Mouse (Mus musculus) hindbrain, embryonic 15.5 days (tissue): ENCODE data around the gene Tacc3. TPM values are rescaled to one million over a fixed set of nuclear protein-coding genes. Genes with fewer than 3 reads are reported as not detected.

ENCODE experiments used
- ATAC-seq: fragments of 200-750 bp; cut with Nextera tagmentation; 2 replicates; pipeline ENCODE4 v1.8.0; 2017; ENCODE audit warnings: low read depth, moderate number of reproducible peaks, moderate TSS enrichment; ENCODE audit not compliant: low FRiP score
- H3K27ac ChIP-seq: fragments of 300-500 bp; sonication (generic); replicated peaks from 2 replicates; pipeline ENCODE4 v1.5.1; 2015; ENCODE audit warnings: mild to moderate bottlenecking, inconsistent platforms
- H3K27me3 ChIP-seq: fragments of 300-500 bp; sonication (generic); 2 replicates; pipeline ENCODE4 v1.6.1; 2015; ENCODE audit warnings: control low read depth, inconsistent platforms
- H3K36me3 ChIP-seq: fragments of 300-500 bp; sonication (generic); 2 replicates; pipeline ENCODE4 v1.6.1; 2015; ENCODE audit warnings: control low read depth, inconsistent platforms
- H3K4me1 ChIP-seq: fragments of 300-500 bp; sonication (generic); replicated peaks from 2 replicates; pipeline ENCODE4 v1.6.1; 2015; ENCODE audit warnings: control low read depth, inconsistent platforms
- H3K4me2 ChIP-seq: fragments of 300-500 bp; sonication (generic); 2 replicates; pipeline ENCODE4 v1.6.1; 2015; ENCODE audit warnings: moderate library complexity, mild to moderate bottlenecking, inconsistent platforms
- H3K4me3 ChIP-seq: fragments of 300-500 bp; sonication (generic); 2 replicates; pipeline ENCODE4 v1.5.1; 2015; ENCODE audit warnings: mild to moderate bottlenecking, inconsistent platforms
- H3K9ac ChIP-seq: fragments of 300-500 bp; sonication (generic); 2 replicates; pipeline ENCODE4 v1.6.1; 2015; ENCODE audit warnings: inconsistent platforms
- H3K9me3 ChIP-seq: fragments of 300-500 bp; sonication (generic); 2 replicates; pipeline ENCODE4 v1.6.1; 2016; ENCODE audit warnings: control low read depth, inconsistent platforms
- WGBS: fragments of 180-500 bp; shearing (Covaris S2); methylation state at CpG from one replicate; pipeline ENCODE4 v1.1.7; 2015; 5-methylcytosine and 5-hydroxymethylcytosine counted together
- polyA plus RNA-seq: library from polyadenylated mRNA; unstranded; fragments of >200 nt; fragmentation: Nextera tagmentation; extraction: Ambion mirVana; gene quantifications from 2 replicates; pipeline ENCODE4 v1.2.1, GENCODE M21; 2015

Tacc3 gene
- 40.9 and 48.9 TPM in 2 replicates for polyA plus RNA-seq

DNA sequence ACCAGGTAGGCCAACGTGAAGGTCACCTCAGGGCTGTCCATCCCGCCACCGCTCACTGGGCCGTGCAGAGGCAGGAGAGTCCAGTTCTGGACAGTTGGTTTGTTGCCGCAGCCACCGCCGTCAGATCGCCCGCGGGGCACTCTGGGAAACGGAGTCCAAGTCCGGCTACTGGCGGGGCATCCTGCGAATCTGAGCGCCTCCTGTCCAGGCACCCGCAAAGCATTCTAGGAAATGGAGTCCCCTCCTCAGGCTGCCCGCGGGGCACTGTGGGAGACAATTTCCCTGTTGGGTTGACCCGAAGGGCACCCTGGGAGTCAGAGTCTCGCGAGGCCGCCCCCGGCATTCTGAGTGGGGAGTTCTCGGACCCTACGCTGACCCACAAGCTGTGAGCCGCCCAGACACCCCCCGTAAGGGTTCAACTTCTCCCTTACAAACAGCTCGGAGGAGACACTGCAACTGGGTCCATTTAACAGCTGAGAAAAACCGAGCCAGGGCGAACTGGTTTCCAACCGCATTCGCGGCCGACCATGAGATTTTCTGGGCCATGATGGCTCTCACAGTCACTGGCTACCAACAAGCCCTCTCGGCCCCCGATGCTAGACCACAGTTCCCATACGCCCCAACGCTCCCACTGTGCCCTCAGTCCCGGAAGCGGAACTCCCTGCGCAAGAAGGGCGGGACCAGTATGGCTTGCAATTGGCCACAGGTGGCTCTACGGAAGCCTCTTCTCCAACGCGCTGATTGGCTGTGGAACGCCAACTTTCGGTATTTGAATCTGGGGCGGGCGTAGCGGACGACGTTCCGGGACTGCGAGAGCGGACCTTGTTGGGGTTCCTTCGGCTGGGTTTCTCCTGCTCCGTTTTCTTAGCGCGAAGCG, at the start of gene Tacc3, which contains the start of gene Tmem129:
TSS of gene Tacc3 (plus strand) at position 342 of the 877 bp plus-strand sequence.
TSS of gene Tmem129 (minus strand) at position 630 of the 877 bp plus-strand sequence.
- no peaks in the 10 kb centered on the region for H3K9me3 ChIP-seq
- peak within 1 kb of the TSS; percentile 86 for H3K4me2 ChIP-seq
- peak; percentile 97 for ATAC-seq
- under 1% methylated on average over 60 of the region's 60 CpGs for WGBS
- H3K27ac ChIP-seq = peak within 1 kb of the TSS; percentile 98
- H3K4me3 ChIP-seq = peak within 1 kb of the TSS; percentile 75
- H3K4me1 ChIP-seq = peaks cover 32% of the 10 kb centered on the region
- no peaks in the 10 kb centered on the region for H3K27me3 ChIP-seq
- H3K36me3 ChIP-seq = 0 out of 2 replicates have a peak, but pooled peaks cover 5% of the 10 kb centered on the region
- H3K9ac ChIP-seq = peak within 1 kb of the TSS; percentile 75

DNA sequence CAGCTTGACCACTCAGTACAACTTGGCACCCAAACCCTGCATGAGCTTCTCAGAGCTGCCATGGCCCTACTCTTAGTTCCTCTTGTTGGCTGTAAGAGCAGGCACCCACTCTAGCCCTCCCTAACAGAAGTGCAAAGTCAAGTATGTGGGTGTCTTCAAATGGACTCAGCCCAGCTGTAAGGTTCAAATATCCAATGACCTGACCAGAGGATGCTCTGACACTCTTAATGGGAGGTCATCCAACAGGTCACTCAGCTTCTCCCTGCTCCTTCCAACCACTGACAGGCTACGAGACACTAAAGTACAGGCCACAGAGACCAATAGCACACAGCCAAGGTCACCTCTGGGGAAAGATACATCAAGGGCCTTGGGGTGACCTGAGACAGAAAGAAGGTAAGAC, 48.7 kb upstream of the Tacc3 start:
- Histone ChIP-seq H3K4me1 (no peaks in the 10 kb centered on the region), H3K27me3 (no peaks in the 10 kb centered on the region), H3K27ac (no peak overlapping the region), H3K9ac (no peak overlapping the region), H3K36me3 (peaks cover 20% of the 10 kb centered on the region), H3K4me2 (no peak overlapping the region), H3K4me3 (no peak overlapping the region), H3K9me3 (no peaks in the 10 kb centered on the region)
- 88% methylated on average over 1 of the region's 1 CpGs for WGBS
- ATAC-seq = no peak

DNA sequence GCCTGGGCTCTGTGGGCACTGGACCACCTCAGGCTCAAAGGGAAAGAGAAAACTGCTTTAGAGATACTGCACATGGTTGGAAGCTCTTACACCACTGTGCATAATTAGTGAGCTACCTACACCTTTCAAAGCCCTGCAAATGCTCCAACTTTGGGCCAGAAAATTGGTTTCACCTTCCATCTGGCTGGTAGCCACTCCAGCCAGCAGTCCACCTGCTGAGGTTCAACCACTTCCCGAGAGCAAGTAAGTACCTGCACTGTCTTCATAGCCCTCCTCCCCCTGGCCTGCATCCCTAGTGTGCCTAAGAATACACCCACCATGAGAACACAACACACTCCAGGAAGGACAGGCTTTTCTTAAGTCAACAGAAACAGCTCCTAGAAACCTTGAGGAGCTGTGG, 46.1 kb upstream of the Tacc3 start:
- no peak overlapping the region for H3K4me3 ChIP-seq
- H3K9ac ChIP-seq = no peak overlapping the region
- no peaks in the 10 kb centered on the region for H3K9me3 ChIP-seq
- H3K36me3 ChIP-seq = peaks cover 23% of the 10 kb centered on the region
- no peak overlapping the region for H3K27ac ChIP-seq
- no peaks in the 10 kb centered on the region for H3K4me1 ChIP-seq
- whole genome bisulfite sequencing = 96% methylated on average over 1 of the region's 1 CpGs
- no peak for ATAC-seq
- no peak overlapping the region for H3K4me2 ChIP-seq
- no peaks in the 10 kb centered on the region for H3K27me3 ChIP-seq

DNA sequence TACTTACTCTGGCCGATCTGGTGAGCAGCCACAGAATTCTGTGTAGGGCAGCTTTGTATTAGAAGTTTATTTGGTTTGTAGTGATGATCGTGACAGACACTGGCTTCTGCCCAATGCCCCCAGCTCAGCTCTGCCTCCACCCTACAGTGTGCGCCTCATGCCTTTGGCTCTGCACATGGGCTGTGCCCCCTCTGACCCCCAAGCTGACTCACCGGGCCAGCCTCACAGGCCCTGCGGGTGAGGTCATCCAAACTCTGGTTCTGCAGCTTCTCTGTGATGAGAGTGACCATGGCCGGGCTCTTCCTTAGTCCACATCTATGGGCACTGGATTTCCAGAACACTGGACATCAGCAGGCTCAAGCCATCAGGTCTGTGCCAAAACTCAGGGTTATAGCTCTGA, 43.5 kb upstream of the Tacc3 start:
- no peak overlapping the region for H3K4me3 ChIP-seq
- no peaks in the 10 kb centered on the region for H3K4me1 ChIP-seq
- no peak for ATAC-seq
- no peaks in the 10 kb centered on the region for H3K27me3 ChIP-seq
- H3K27ac ChIP-seq = no peak overlapping the region
- no peaks in the 10 kb centered on the region for H3K9me3 ChIP-seq
- 91% methylated on average over 6 of the region's 6 CpGs for WGBS
- no peak overlapping the region for H3K4me2 ChIP-seq
- no peak overlapping the region for H3K9ac ChIP-seq
- H3K36me3 ChIP-seq = peaks cover 13% of the 10 kb centered on the region

DNA sequence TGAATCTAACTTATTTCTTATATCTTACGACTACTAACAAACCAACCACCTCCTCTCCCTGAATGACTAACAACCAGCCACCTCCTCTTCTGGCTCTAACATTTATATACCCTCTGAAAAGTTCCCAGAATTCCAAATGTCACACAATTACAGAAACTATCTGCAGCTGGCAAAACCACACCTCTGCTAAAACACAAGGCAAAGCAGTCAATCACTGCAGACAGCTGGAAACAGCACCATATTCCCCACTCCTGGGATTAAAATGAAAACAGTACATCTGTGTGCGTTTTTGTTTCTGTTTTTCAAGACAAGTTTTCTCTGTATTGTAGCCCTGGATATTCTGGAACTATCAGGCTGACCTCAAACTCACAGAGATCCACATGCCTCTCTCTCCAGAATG, 35.3 kb upstream of the Tacc3 start:
- Histone ChIP-seq H3K9me3 (no peaks in the 10 kb centered on the region), H3K9ac (no peak overlapping the region), H3K4me2 (no peak overlapping the region), H3K27me3 (no peaks in the 10 kb centered on the region), H3K27ac (no peak overlapping the region), H3K4me3 (no peak overlapping the region), H3K36me3 (no peaks in the 10 kb centered on the region), H3K4me1 (no peaks in the 10 kb centered on the region; the same call in 1 of the 2 replicates)
- 90% methylated on average over 2 of the region's 2 CpGs for WGBS
- ATAC-seq = no peak

DNA sequence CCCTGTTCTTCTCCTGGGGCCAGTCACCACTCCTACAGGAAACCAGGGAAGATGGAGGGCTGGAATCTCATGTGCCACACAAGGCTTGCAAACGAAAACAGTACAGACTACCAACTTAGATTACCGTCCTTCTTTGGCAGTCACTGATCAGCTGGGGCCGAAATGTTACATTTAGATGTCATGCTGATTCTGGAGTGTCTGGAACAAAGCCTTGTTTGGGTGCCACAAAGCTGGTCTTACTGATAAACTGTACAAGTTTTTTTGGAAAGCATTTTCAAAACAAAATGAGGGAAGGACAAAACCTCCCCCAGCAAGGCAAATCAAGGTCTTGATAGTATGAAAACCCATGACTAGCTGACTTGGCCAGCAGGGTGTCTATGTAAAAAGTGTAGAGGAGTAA, 34.2 kb upstream of the Tacc3 start:
- ATAC-seq = no peak
- no peak overlapping the region for H3K27ac ChIP-seq
- peaks cover 9% of the 10 kb centered on the region for H3K4me1 ChIP-seq
- H3K9me3 ChIP-seq = no peaks in the 10 kb centered on the region
- 67% methylated on average over 3 of the region's 3 CpGs for WGBS
- no peak overlapping the region for H3K4me2 ChIP-seq
- H3K36me3 ChIP-seq = no peaks in the 10 kb centered on the region
- no peak overlapping the region for H3K4me3 ChIP-seq
- H3K9ac ChIP-seq = no peak overlapping the region
- no peaks in the 10 kb centered on the region for H3K27me3 ChIP-seq

DNA sequence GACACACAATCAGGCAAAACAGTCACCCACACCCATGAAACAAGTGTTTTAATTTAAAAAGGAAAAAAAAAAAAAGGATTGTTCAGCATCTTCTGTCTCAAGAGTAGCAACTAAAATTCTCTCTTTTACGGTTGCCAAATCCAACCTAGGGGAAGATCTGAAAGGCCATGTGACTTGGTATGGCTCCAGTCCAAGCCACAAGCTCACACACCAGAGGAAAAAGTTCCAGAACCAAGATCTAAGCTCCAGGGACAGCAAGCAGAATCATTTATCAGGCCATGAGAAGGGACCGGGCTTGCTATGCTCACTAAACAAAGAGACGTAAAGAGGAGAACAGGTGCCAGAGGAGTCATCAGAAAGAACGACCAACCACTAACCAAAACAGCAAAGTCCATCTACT, 30.0 kb upstream of the Tacc3 start:
- H3K9ac ChIP-seq = no peak overlapping the region
- H3K4me2 ChIP-seq = peak overlapping the region; percentile 70
- no peaks in the 10 kb centered on the region for H3K9me3 ChIP-seq
- peaks cover 24% of the 10 kb centered on the region for H3K4me1 ChIP-seq
- peak overlapping the region; percentile 66 for H3K4me3 ChIP-seq
- H3K36me3 ChIP-seq = no peaks in the 10 kb centered on the region
- WGBS = 39% methylated on average over 4 of the region's 4 CpGs
- no peaks in the 10 kb centered on the region for H3K27me3 ChIP-seq
- ATAC-seq = no peak
- no peak overlapping the region for H3K27ac ChIP-seq

DNA sequence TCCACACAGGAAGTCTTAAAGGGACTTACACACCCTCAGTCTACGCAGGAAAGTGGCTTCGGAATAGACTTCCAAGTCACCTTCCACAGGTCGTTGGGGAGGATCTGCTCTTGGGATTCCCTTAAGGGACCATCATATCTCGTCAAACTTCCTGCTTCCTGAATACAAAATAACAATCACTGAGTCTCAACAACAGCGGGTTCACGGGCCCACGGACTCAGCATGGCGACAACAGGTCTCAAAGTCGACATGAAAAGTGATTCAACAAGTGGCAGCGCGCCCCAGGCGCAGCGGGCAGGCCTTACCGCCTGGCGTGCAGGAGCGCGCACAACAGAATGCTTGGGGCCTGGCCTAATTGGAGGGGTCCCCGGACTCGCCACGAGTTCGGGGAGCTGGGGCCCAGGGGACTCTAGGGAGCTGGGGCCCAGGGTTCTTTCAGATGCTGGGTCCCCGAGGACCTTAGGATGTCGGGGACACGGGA, 29.1 kb upstream of the Tacc3 start:
- Histone ChIP-seq H3K4me1 (peaks cover 24% of the 10 kb centered on the region), H3K4me3 (peak overlapping the region; percentile 66), H3K36me3 (no peaks in the 10 kb centered on the region), H3K9ac (peak overlapping the region; percentile 58), H3K27me3 (no peaks in the 10 kb centered on the region), H3K9me3 (no peaks in the 10 kb centered on the region), H3K4me2 (peak overlapping the region; percentile 70), H3K27ac (peak overlapping the region; percentile 82)
- under 1% methylated on average over 24 of the region's 24 CpGs for WGBS
- no peak; the same call in 1 of the 2 replicates for ATAC-seq

DNA sequence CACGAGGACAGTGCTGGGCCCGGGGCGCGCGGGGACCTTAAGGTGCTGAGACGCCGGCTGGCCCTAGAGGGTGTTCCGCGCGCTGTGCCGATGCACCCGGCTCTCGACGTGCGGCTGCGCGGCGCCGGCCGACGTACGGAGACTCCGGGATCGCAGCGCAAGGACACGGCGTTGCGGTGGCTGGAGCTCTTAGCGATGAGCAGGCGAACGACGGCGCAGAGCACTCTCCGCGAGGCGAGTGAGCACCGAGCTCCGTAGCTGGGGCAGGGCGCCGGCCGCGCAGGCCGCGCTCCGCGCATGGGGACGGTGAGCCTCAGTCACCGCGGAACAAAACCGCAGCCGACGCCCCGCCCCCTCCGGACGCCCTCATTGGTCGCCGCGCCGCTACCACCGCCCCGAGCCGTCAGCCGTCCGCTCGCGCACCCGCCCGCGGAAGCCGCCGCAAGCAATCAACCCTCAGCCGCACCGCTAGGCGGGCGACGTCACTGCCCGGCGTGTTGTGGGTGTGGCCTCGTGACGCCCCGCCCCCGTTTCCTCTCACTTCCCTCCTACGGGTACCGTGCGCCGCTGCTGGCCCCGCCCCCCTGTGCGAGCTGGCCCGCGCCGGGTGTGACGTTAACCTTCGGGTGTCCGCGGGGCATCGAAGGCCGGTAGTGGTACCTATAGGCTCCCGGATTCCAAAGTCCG, 28.5 kb upstream of the Tacc3 start, which contains the start of the genes Fam53a and Gm9903:
TSS of gene Fam53a (minus strand) at position 335 of the 687 bp plus-strand sequence.
TSS of gene Gm9903 (plus strand) at position 625 of the 687 bp plus-strand sequence.
- Histone ChIP-seq H3K27ac (peak within 1 kb of the TSS; percentile 82), H3K9ac (peak within 1 kb of the TSS; percentile 61), H3K4me2 (peak within 1 kb of the TSS; percentile 70), H3K4me3 (peak within 1 kb of the TSS; percentile 66), H3K36me3 (no peaks in the 10 kb centered on the region), H3K4me1 (peaks cover 24% of the 10 kb centered on the region), H3K9me3 (no peaks in the 10 kb centered on the region), H3K27me3 (no peaks in the 10 kb centered on the region)
- WGBS = under 1% methylated on average over 87 of the region's 99 CpGs
- peak; percentile 97 for ATAC-seq

DNA sequence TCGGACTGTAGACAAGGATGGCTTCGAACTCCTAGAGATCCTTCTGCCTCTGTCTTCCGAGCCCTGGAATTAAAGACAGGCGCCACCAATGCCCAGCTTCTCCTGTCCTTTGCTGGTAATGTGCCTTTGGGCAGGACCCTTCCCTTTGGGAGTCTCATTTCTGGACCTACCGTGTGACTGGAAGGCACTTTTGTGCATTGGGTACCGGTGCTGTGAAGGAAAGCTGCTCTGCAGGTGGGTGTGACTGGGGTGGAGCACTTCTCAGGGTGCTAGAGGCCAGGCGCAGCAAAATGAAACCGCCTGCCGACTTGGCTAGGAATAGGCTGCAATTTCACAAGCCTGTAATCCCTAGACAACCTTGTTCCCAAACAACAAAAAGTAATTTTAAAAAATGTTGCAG, 27.9 kb upstream of the Tacc3 start:
- Histone ChIP-seq H3K36me3 (no peaks in the 10 kb centered on the region), H3K9ac (peak overlapping the region; percentile 61), H3K9me3 (no peaks in the 10 kb centered on the region), H3K27ac (peak overlapping the region; percentile 82), H3K4me1 (peaks cover 24% of the 10 kb centered on the region), H3K27me3 (no peaks in the 10 kb centered on the region), H3K4me2 (peak overlapping the region; percentile 70), H3K4me3 (peak overlapping the region; percentile 66)
- no peak; the same call in 1 of the 2 replicates for ATAC-seq
- WGBS = 5% methylated on average over 9 of the region's 9 CpGs

DNA sequence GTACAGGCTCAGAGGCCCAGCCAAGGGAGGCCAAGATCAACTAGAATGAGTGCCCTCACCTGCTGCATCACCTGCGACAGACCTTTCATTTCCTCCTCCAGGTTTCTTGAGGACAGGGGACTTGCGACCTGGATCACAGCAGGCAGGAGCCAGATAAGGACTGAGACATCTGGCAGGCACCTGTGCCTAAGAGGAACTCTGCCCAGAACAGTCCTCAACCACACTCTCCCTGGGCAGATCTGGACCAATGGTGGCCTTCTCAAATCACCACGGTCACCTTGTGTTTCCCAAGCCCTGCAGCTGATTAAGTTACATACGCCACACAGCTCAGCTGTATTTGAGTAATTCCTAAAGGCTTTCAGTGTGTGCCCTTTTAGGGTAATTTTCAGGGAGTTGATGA, 27.3 kb upstream of the Tacc3 start:
- Histone ChIP-seq H3K36me3 (no peaks in the 10 kb centered on the region), H3K9me3 (no peaks in the 10 kb centered on the region), H3K4me1 (peaks cover 24% of the 10 kb centered on the region), H3K27me3 (no peaks in the 10 kb centered on the region), H3K4me2 (peak overlapping the region; percentile 70), H3K4me3 (peak overlapping the region; percentile 66), H3K9ac (no peak overlapping the region), H3K27ac (peak overlapping the region; percentile 82; the same call in 1 of the 2 replicates)
- ATAC-seq = no peak
- WGBS = 76% methylated on average over 4 of the region's 4 CpGs

DNA sequence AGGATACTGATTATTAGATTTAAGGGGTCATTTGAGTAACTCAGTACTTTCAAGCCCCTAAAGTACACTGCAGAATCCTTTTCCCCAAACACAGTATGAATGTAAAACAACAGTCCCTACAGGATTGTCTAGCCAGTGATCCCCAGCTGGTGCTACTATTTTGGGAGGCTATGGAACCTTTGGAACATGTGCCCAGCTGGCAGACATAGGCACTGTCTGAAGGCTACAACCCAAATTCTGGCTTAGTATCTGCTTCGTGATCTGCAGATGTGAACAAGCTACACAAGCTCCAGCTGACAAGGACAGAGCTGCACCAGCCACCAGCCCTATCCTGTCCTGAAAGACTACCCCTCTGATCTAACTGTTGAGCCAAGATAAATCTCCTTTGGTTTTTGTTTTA, 25.4 kb upstream of the Tacc3 start:
- no peak overlapping the region for H3K4me2 ChIP-seq
- H3K9me3 ChIP-seq = no peaks in the 10 kb centered on the region
- H3K9ac ChIP-seq = no peak overlapping the region
- no peaks in the 10 kb centered on the region for H3K36me3 ChIP-seq
- WGBS = 86% methylated on average over 1 of the region's 1 CpGs
- no peak for ATAC-seq
- peaks cover 24% of the 10 kb centered on the region for H3K4me1 ChIP-seq
- H3K4me3 ChIP-seq = no peak overlapping the region
- no peak overlapping the region for H3K27ac ChIP-seq
- no peaks in the 10 kb centered on the region for H3K27me3 ChIP-seq
